Mouse (Mus musculus): ENCODE data around the gene Flt3. TPM values are rescaled to one million over a fixed set of nuclear protein-coding genes. Genes with fewer than 3 reads are reported as not detected.

Gene Flt3
- polyA plus RNA-seq (2015; fragmentation: Illumina TruSeq; extraction: RNeasy Lipid Tissue Mini Kit (QIAGEN cat#74804); ENCODE audit: insufficient read depth, low read depth, low replicate concordance), result 0.57 TPM

GRCm38 (mm10) chr5:147399843-147400504 lies at the start of gene Flt3:
TSS of gene Flt3 (minus strand) at chr5:147400489.

DNA sequence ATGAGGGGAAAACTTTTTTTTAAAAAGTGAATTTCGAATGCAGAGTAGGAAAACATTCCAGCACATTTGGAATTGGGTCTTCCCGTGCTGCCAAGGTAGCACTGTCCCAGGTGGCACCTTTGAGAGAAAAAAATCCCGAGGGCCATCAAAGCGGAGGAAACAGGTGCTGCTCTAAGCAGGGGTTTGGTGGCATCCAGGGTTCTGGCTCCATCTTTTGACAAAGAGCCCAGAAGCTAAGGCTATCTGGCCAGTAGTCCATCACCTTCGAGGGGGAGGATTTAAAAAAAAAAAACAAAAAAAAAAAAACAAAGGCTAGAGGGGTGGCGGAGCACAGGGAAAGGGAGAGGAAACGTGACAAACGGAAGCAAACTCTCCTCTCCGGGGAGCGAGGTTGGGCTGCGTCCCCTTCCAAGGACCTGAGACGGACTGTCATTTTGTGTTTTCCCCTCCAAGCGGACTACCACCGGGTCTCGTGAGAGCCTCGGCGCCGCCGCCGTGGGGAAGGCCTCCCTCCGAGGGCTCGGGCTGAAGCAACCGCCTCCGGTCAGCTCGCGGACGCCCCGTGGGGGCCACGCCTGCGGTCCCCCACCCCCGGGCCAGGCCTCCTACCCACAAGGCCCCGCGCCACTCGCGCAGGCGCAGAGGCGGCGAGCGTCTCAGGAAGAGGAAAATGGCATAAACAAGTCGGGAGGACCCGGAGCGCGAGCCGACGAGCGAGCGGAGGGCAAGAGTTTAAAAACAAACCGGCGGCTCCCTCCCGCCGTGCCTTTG lies 29.4 kb upstream of the Flt3 start, which contains the start of gene Pan3:
TSS of gene Pan3 (plus strand) at position 627 of the 771 bp plus-strand sequence.

DNA sequence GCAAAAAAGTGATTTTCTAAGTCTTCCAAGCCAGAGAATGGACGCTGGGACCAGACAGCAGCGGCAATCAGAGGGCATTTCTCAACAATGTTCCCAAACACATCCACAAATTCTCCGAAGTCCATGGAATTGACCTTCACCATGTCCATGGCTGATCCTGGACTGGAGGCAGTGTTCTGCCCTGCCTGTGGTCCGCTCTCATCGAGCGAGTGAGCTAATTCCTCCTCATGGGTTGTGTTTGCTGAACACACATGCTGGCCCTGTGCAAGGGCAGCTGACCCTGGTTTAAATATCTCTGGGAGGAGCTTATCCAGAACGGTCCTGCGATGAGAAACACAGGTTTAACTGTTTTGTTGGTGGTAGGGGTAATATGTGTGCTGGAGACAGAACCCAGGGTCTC lies 78.1 kb downstream of the Flt3 start, which contains the start of gene Urad:
TSS of gene Urad (minus strand) at position 258 of the 400 bp plus-strand sequence.

DNA sequence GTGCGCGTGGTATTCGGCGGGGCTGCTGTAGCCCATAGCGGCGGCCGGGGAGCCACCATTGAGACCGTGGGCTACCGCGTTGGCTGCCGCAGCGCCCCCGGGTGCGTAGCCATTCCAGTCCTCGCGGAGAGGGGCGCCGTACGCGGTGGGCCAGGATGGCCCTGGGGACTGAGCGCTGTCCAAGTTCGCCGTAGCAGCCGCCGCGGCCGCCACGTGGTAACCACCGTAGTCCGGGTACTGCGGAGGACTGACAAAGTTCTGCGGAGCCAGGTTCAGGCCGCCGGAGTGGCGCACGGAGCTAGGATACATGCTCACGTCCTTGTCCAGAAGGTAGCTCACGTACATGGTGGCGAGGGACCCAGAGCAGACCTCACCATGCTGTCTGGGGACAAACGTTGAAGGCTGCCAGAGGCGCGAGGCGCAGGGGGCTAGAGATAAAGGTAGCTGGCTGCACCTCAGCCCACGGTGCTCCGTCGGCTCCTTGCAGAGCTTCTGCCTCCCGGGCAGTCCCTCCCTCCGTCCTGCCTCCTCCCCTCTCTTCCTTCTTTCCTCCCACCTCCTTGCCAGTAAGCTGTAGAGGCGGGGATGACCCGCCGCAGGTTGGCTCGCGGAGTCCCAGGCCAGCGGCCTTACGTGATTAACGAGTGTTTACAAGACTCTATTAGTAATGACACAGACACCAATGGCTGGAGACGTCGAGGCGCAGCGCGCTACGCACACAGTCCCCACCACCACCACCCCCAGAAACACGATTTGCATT lies 93.5 kb downstream of the Flt3 start, which contains the start of gene Cdx2:
TSS of gene Cdx2 (minus strand) at position 633 of the 760 bp plus-strand sequence.

Other genes starting within 250 kb of the Flt3 start
- not detected for gene Gsx1, start 211.8 kb downstream of the Flt3 start, polyA plus RNA-seq (2015; fragmentation: Illumina TruSeq; extraction: RNeasy Lipid Tissue Mini Kit (QIAGEN cat#74804); ENCODE audit: insufficient read depth, low read depth, low replicate concordance)
- gene Pdx1, start 130.5 kb downstream of the Flt3 start, polyA plus RNA-seq (2015; fragmentation: Illumina TruSeq; extraction: RNeasy Lipid Tissue Mini Kit (QIAGEN cat#74804); ENCODE audit: insufficient read depth, low read depth, low replicate concordance), result 4.9 TPM
- gene Cdx2, start 93.2 kb downstream of the Flt3 start, polyA plus RNA-seq (2015; fragmentation: Illumina TruSeq; extraction: RNeasy Lipid Tissue Mini Kit (QIAGEN cat#74804); ENCODE audit: insufficient read depth, low read depth, low replicate concordance), result not detected
- not detected for gene Urad, start 78.0 kb downstream of the Flt3 start, polyA plus RNA-seq (2015; fragmentation: Illumina TruSeq; extraction: RNeasy Lipid Tissue Mini Kit (QIAGEN cat#74804); ENCODE audit: insufficient read depth, low read depth, low replicate concordance)
- gene Pan3, start 29.7 kb upstream of the Flt3 start, polyA plus RNA-seq (2015; fragmentation: Illumina TruSeq; extraction: RNeasy Lipid Tissue Mini Kit (QIAGEN cat#74804); ENCODE audit: insufficient read depth, low read depth, low replicate concordance), result 26.3 TPM